Mouse (Mus musculus): ENCODE measurements at regions not wholly inside any gene's neighbourhood (a gene's known extent, or its start where the extent isn't known, plus 50 kb on each side); places are given as distances from the start of the nearest gene placed in this dataset.

- H3K4me3 ChIP-seq (replicated peaks): no peak overlapping the region
- H3K4me1 ChIP-seq (ENCODE audit: control insufficient read depth): no peaks in the 10 kb centered on the region
- TF ChIP-seq GATA1 (IDR thresholded peaks at IDR 0.05; ENCODE audit: low read length) (no peak), TAL1 (IDR thresholded peaks at IDR 0.05; ENCODE audit: low read length) (no peak)
- H3K27me3 ChIP-seq (ENCODE audit: control insufficient read depth): no peaks in the 10 kb centered on the region
- no peaks in the 10 kb centered on the region for H3K36me3 ChIP-seq (ENCODE audit: control insufficient read depth)
- H3K9me3 ChIP-seq (ENCODE audit: control insufficient read depth, low read length): no peaks in the 10 kb centered on the region
Observed at GRCm38 (mm10) chr13:107306232-107306631, 284.3 kb upstream of the Kif2a start.

- TF ChIP-seq TAL1 (IDR thresholded peaks at IDR 0.05; ENCODE audit: low read length) (no peak), GATA1 (IDR thresholded peaks at IDR 0.05; ENCODE audit: low read length) (no peak)
Observed at GRCm38 (mm10) chr13:107305738-107306137, 283.8 kb upstream of the Kif2a start.

GRCm38 (mm10) chr13:107303878-107304277 lies 282.0 kb upstream of the Kif2a start:
- TF ChIP-seq TAL1 (IDR thresholded peaks at IDR 0.05; ENCODE audit: low read length): no peak
- Histone ChIP-seq H3K36me3 (ENCODE audit: control insufficient read depth) (no peaks in the 10 kb centered on the region), H3K4me1 (ENCODE audit: control insufficient read depth) (no peaks in the 10 kb centered on the region), H3K9me3 (ENCODE audit: control insufficient read depth, low read length) (no peaks in the 10 kb centered on the region), H3K4me3 (replicated peaks) (no peak overlapping the region), H3K27me3 (ENCODE audit: control insufficient read depth) (no peaks in the 10 kb centered on the region)

More at GRCm38 (mm10) chr13:107305738-107306137, 283.8 kb upstream of the Kif2a start:
- no peak overlapping the region for H3K4me3 ChIP-seq (replicated peaks)
- no peaks in the 10 kb centered on the region for H3K27me3 ChIP-seq (ENCODE audit: control insufficient read depth)
- H3K9me3 ChIP-seq (ENCODE audit: control insufficient read depth, low read length): no peaks in the 10 kb centered on the region
- H3K36me3 ChIP-seq (ENCODE audit: control insufficient read depth): no peaks in the 10 kb centered on the region
- no peaks in the 10 kb centered on the region for H3K4me1 ChIP-seq (ENCODE audit: control insufficient read depth)

GRCm38 (mm10) chr13:107303322-107303721 lies 281.4 kb upstream of the Kif2a start:
- TF ChIP-seq GATA1 (IDR thresholded peaks at IDR 0.05; ENCODE audit: low read length): no peak
- TF ChIP-seq TAL1 (IDR thresholded peaks at IDR 0.05; ENCODE audit: low read length): no peak
- Histone ChIP-seq H3K36me3 (ENCODE audit: control insufficient read depth) (no peaks in the 10 kb centered on the region), H3K4me3 (replicated peaks) (no peak overlapping the region), H3K27me3 (ENCODE audit: control insufficient read depth) (no peaks in the 10 kb centered on the region), H3K4me1 (ENCODE audit: control insufficient read depth) (no peaks in the 10 kb centered on the region), H3K9me3 (ENCODE audit: control insufficient read depth, low read length) (no peaks in the 10 kb centered on the region)

- no peak overlapping the region for H3K4me3 ChIP-seq (replicated peaks)
- H3K4me1 ChIP-seq (ENCODE audit: control insufficient read depth): no peaks in the 10 kb centered on the region
- no peaks in the 10 kb centered on the region for H3K36me3 ChIP-seq (ENCODE audit: control insufficient read depth)
- H3K9me3 ChIP-seq (ENCODE audit: control insufficient read depth, low read length): no peaks in the 10 kb centered on the region
- H3K27me3 ChIP-seq (ENCODE audit: control insufficient read depth): no peaks in the 10 kb centered on the region
- no peak for TF ChIP-seq GATA1 (IDR thresholded peaks at IDR 0.05; ENCODE audit: low read length)
- TF ChIP-seq TAL1 (IDR thresholded peaks at IDR 0.05; ENCODE audit: low read length): no peak
Observed at GRCm38 (mm10) chr13:107300792-107301191, 278.9 kb upstream of the Kif2a start.

GRCm38 (mm10) chr13:107264581-107264980 lies 242.7 kb upstream of the Kif2a start:
- H3K4me3 ChIP-seq (replicated peaks): no peak overlapping the region
- H3K4me1 ChIP-seq (ENCODE audit: control insufficient read depth): no peaks in the 10 kb centered on the region
- no peaks in the 10 kb centered on the region for H3K36me3 ChIP-seq (ENCODE audit: control insufficient read depth)
- no peaks in the 10 kb centered on the region for H3K27me3 ChIP-seq (ENCODE audit: control insufficient read depth)
- no peaks in the 10 kb centered on the region for H3K9me3 ChIP-seq (ENCODE audit: control insufficient read depth, low read length)
- TF ChIP-seq GATA1 (IDR thresholded peaks at IDR 0.05; ENCODE audit: low read length) (no peak), TAL1 (IDR thresholded peaks at IDR 0.05; ENCODE audit: low read length) (no peak)

GRCm38 (mm10) chr13:107261479-107262050 lies 239.6 kb upstream of the Kif2a start:
- TF ChIP-seq TAL1 (IDR thresholded peaks at IDR 0.05; ENCODE audit: low read length) (no peak), GATA1 (IDR thresholded peaks at IDR 0.05; ENCODE audit: low read length) (no peak)
- Histone ChIP-seq H3K27me3 (ENCODE audit: control insufficient read depth) (no peaks in the 10 kb centered on the region), H3K4me3 (replicated peaks) (no peak overlapping the region), H3K36me3 (ENCODE audit: control insufficient read depth) (no peaks in the 10 kb centered on the region), H3K4me1 (ENCODE audit: control insufficient read depth) (no peaks in the 10 kb centered on the region), H3K9me3 (ENCODE audit: control insufficient read depth, low read length) (no peaks in the 10 kb centered on the region)

- H3K27me3 ChIP-seq (ENCODE audit: control insufficient read depth): no peaks in the 10 kb centered on the region
- no peaks in the 10 kb centered on the region for H3K4me1 ChIP-seq (ENCODE audit: control insufficient read depth)
- H3K36me3 ChIP-seq (ENCODE audit: control insufficient read depth): no peaks in the 10 kb centered on the region
- TF ChIP-seq TAL1 (IDR thresholded peaks at IDR 0.05; ENCODE audit: low read length): no peak
- TF ChIP-seq GATA1 (IDR thresholded peaks at IDR 0.05; ENCODE audit: low read length): no peak
- no peaks in the 10 kb centered on the region for H3K9me3 ChIP-seq (ENCODE audit: control insufficient read depth, low read length)
- H3K4me3 ChIP-seq (replicated peaks): no peak overlapping the region
Observed at GRCm38 (mm10) chr13:107260274-107260673, 238.3 kb upstream of the Kif2a start.

GRCm38 (mm10) chr13:107247792-107248505 lies 226.0 kb upstream of the Kif2a start:
- no peaks in the 10 kb centered on the region for H3K36me3 ChIP-seq (ENCODE audit: control insufficient read depth)
- H3K4me1 ChIP-seq (ENCODE audit: control insufficient read depth): no peaks in the 10 kb centered on the region
- TF ChIP-seq TAL1 (IDR thresholded peaks at IDR 0.05; ENCODE audit: low read length) (no peak), GATA1 (IDR thresholded peaks at IDR 0.05; ENCODE audit: low read length) (no peak)
- 0 out of 2 replicates have a peak, but pooled peaks cover 3% of the 10 kb centered on the region for H3K27me3 ChIP-seq (ENCODE audit: control insufficient read depth)
- no peaks in the 10 kb centered on the region for H3K9me3 ChIP-seq (ENCODE audit: control insufficient read depth, low read length)
- H3K4me3 ChIP-seq (replicated peaks): no peak overlapping the region
